Mouse (Mus musculus) embryonic facial prominence, embryonic 11.5 days (tissue): Measurements from ENCODE around the gene Il1r1. TPM values are rescaled to one million over a fixed set of nuclear protein-coding genes. Genes with fewer than 3 reads are reported as not detected.

Experiments
- ATAC-seq: fragments of 200-750 bp; cut with Nextera tagmentation; replicated peaks from 2 replicates; pipeline ENCODE4 v1.8.0; 2017; ENCODE audit warnings: low read depth; ENCODE audit not compliant: insufficient number of reproducible peaks, low FRiP score, low TSS enrichment
- DNase-seq: peaks from one replicate; pipeline ENCODE4 v3.0.0-alpha.2; 2015; ENCODE audit warnings: low spot score
- H3K27ac ChIP-seq: fragments of 300-500 bp; sonication (generic); replicated peaks from 2 replicates; pipeline ENCODE4 v1.5.1; 2014; ENCODE audit warnings: mild to moderate bottlenecking, low read depth, low read length, control low read depth
- H3K27me3 ChIP-seq: fragments of 300-500 bp; sonication (generic); 2 replicates; pipeline ENCODE4 v1.6.1; 2014; ENCODE audit warnings: mild to moderate bottlenecking, low read length, moderate library complexity, mixed read lengths; ENCODE audit not compliant: control insufficient read depth, insufficient read depth
- H3K36me3 ChIP-seq: fragments of 300-500 bp; sonication (generic); replicated peaks from 2 replicates; pipeline ENCODE4 v1.6.1; 2014; ENCODE audit warnings: low read depth, mild to moderate bottlenecking, low read length, moderate library complexity, mixed read lengths; ENCODE audit not compliant: control insufficient read depth, insufficient read depth
- H3K4me1 ChIP-seq: fragments of 300-500 bp; sonication (generic); 2 replicates; pipeline ENCODE4 v1.6.1; 2014; ENCODE audit warnings: low read length, mixed read lengths; ENCODE audit not compliant: control insufficient read depth, insufficient read depth
- H3K4me2 ChIP-seq: fragments of 300-500 bp; sonication (generic); 2 replicates; pipeline ENCODE4 v1.6.1; 2014; ENCODE audit warnings: low read depth, mild to moderate bottlenecking, control low read depth, low read length, moderate library complexity
- H3K4me3 ChIP-seq: fragments of 300-500 bp; sonication (generic); 2 replicates; pipeline ENCODE4 v1.5.1; 2014; ENCODE audit warnings: low read depth, low read length, control low read depth
- H3K9ac ChIP-seq: fragments of 300-500 bp; sonication (generic); replicated peaks from 2 replicates; pipeline ENCODE4 v1.6.1; 2014; ENCODE audit warnings: mild to moderate bottlenecking, control low read depth, low read length
- H3K9me3 ChIP-seq: fragments of 300-500 bp; sonication (generic); replicated peaks from 2 replicates; pipeline ENCODE4 v1.6.1; 2016; ENCODE audit warnings: mild to moderate bottlenecking, low read length, inconsistent platforms, mixed read lengths; ENCODE audit not compliant: control insufficient read depth
- WGBS: fragments of 180-500 bp; shearing (Covaris S2); extraction: QIAGEN DNeasy Blood & Tissue Kit; methylation state at CpG from one replicate; pipeline ENCODE4 v1.1.7; 2014; 5-methylcytosine and 5-hydroxymethylcytosine counted together
- polyA plus RNA-seq: library from polyadenylated mRNA; unstranded; fragments of >200 nt; fragmentation: Nextera tagmentation; extraction: Ambion mirVana; gene quantifications from 2 replicates; pipeline ENCODE4 v1.2.1, GENCODE M21; 2014

Gene Il1r1
- polyA plus RNA-seq, 1 experiment from 2014 or later, result 1.00 TPM

DNA sequence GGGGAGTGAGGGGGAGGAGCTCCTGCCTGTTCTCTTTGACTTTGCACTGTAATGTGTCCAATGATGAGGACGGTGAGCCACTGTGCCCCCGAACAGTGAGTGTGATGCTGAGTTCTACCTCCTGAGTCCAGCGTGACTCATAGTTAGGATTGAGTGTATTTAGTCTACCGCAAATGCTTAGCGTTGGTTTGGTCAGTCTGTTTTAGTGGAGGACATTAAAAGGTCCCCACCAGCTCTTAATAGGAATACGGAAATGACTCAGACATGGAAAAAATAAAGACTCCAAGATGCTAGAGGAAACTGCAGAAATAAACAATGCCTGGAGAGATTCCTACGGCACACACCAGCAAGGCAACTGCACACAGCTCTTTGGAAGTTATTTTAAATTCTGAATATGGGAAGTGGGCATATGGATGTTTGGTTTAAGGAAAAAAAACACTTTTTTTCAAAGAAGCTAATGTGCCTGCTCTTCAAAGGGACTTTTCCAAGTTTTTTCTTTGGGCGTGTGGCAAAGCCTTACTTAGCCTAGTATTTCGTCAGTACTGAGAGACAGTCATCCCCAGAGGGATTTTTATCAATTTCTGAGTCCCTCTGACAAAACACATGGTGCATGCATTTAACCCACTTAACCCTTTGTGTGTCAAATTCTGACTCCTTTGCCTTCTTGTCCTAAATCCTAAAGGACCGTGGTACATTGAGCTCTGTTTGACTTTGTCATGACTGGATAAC lies 50.6 kb downstream of the Il1r1 start:
- H3K4me2 ChIP-seq, result no peak overlapping the region
- WGBS, result 78% methylated on average over 10 of the region's 10 CpGs
- no peaks in the 10 kb centered on the region for H3K4me1 ChIP-seq
- no peaks in the 10 kb centered on the region for H3K9me3 ChIP-seq
- no peaks in the 10 kb centered on the region for H3K36me3 ChIP-seq
- H3K27me3 ChIP-seq, result no peaks in the 10 kb centered on the region
- ATAC-seq (no peak), DNase-seq (no peak)
- no peak overlapping the region for H3K9ac ChIP-seq
- H3K27ac ChIP-seq, result no peak overlapping the region
- no peak overlapping the region for H3K4me3 ChIP-seq

DNA sequence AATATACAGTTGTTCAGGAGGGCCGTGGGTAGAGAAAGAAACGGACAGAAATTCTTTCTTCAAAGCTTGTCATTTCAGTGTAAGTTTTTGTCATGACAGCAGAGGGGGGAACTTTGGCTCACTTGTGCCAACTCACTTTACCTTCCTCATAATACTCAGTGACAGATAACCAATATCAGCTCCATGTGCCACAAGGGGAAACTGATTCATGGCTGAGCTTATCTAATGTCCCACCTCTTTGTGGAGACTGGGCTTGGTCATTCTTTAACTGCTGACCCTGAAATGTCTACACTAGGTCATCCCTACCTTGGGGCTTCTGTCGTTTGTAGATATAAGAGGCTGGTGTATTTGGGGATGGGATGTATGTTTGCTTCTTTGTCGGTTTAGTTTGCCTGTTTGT lies 53.1 kb downstream of the Il1r1 start:
- no peak for ATAC-seq
- Histone ChIP-seq H3K4me2 (no peak overlapping the region), H3K27me3 (no peaks in the 10 kb centered on the region), H3K4me1 (no peaks in the 10 kb centered on the region), H3K4me3 (no peak overlapping the region), H3K27ac (no peak overlapping the region), H3K9me3 (no peaks in the 10 kb centered on the region), H3K9ac (no peak overlapping the region), H3K36me3 (no peaks in the 10 kb centered on the region)
- 82% methylated on average over 4 of the region's 4 CpGs for WGBS
- no peak for DNase-seq

DNA sequence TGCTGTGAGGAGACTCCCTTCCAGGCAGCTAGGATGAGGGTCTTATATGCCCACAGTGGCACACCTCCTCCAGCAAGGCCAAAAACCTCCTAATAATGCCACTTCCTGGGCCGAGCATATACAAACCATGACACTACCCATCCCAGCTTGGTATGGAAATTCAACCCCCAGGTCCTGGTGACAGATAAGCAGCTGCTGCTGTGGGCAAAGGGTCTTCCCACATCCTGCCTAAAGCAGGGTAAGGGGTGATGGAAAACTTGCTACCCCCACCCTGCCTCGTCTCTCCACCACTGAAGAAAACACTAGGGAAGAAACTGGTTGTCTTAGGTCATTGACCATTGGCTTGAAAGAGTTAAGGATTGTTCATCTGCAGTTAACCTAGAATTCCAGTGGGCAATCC lies 53.8 kb downstream of the Il1r1 start:
- no peak for DNase-seq
- no peaks in the 10 kb centered on the region for H3K36me3 ChIP-seq
- no peaks in the 10 kb centered on the region for H3K4me1 ChIP-seq
- no peak overlapping the region for H3K9ac ChIP-seq
- no peak overlapping the region for H3K27ac ChIP-seq
- no peak overlapping the region for H3K4me3 ChIP-seq
- H3K9me3 ChIP-seq, result no peaks in the 10 kb centered on the region
- ATAC-seq, result no peak
- 70% methylated on average over 2 of the region's 2 CpGs for WGBS
- no peaks in the 10 kb centered on the region for H3K27me3 ChIP-seq
- H3K4me2 ChIP-seq, result no peak overlapping the region

DNA sequence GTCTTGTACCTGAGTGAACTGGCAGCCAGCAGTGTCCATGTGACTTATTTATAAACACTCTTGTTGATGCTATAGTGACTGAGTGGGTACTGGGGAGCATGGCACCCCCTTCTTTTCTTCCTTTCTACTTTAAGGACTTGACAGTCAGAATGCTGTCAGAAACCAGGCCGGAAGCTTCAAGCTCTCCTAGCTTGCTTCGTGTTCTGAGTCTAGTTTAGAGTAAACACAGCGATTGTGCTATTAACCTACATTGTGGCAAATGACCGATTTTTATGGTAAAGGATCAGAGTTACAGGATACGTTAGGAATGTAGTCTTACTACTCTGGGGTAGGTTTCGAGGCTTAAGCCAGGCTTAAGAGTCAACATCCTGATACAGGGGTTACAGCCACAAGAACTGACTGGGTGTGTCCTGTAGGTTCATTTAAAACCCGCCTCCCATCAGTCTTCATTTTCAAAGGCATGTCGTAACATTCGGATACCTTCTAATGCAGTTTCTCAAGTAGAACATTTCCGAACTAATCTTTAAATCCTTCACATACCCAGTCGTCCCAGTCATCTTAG lies 54.4 kb downstream of the Il1r1 start:
- no peak for ATAC-seq
- Histone ChIP-seq H3K36me3 (no peaks in the 10 kb centered on the region), H3K4me2 (no peak overlapping the region), H3K9ac (no peak overlapping the region), H3K4me3 (no peak overlapping the region), H3K4me1 (no peaks in the 10 kb centered on the region), H3K27me3 (no peaks in the 10 kb centered on the region), H3K9me3 (no peaks in the 10 kb centered on the region), H3K27ac (no peak overlapping the region)
- WGBS, result 76% methylated on average over 11 of the region's 11 CpGs
- DNase-seq, result no peak

DNA sequence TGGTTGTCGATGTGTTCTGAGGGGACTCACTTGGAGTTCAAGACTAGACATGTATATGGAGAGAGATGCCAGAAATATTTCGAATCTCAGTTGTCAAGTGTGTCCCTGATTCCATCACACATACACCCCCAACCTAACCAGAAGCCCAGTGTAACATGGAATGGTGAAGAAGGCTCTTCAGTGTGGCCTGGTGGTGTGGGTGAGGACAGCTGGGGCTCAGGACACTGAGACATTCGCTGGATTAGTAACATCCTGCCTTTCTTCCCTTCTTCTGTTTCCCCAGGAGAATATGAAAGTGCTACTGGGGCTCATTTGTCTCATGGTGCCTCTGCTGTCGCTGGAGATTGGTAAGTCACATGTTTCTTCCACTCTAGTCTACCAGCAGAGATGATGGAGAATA lies 57.1 kb downstream of the Il1r1 start:
- Histone ChIP-seq H3K4me3 (no peak overlapping the region), H3K9ac (no peak overlapping the region), H3K27me3 (no peaks in the 10 kb centered on the region), H3K36me3 (no peaks in the 10 kb centered on the region), H3K9me3 (no peaks in the 10 kb centered on the region), H3K4me1 (no peaks in the 10 kb centered on the region), H3K27ac (no peak overlapping the region), H3K4me2 (no peak overlapping the region)
- WGBS, result 77% methylated on average over 4 of the region's 4 CpGs
- ATAC-seq, result no peak
- DNase-seq, result no peak

DNA sequence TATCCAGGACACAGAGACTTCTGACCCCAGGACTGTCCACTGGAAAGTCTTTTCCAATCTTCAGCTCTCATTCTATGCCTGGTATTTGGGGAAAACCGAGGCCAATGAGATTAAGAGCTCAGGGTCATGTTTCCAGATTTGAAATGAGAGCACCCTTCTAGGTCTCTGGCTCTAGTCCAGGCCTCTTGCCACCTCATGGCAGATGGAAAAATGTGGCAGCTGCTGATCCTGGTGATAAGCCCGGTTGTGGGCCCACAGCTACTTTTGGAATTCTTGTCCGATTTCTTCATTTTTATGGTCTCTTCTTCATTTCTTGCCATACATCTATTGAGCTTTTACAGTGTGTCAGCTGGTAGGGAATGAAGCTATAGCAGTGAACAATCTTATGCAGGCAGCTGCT lies 57.5 kb downstream of the Il1r1 start:
- no peak for ATAC-seq
- DNase-seq, result no peak
- 80% methylated on average over 3 of the region's 3 CpGs for WGBS
- Histone ChIP-seq H3K27ac (no peak overlapping the region), H3K9me3 (no peaks in the 10 kb centered on the region), H3K4me1 (no peaks in the 10 kb centered on the region), H3K4me3 (no peak overlapping the region), H3K36me3 (no peaks in the 10 kb centered on the region), H3K27me3 (no peaks in the 10 kb centered on the region), H3K4me2 (no peak overlapping the region), H3K9ac (no peak overlapping the region)

DNA sequence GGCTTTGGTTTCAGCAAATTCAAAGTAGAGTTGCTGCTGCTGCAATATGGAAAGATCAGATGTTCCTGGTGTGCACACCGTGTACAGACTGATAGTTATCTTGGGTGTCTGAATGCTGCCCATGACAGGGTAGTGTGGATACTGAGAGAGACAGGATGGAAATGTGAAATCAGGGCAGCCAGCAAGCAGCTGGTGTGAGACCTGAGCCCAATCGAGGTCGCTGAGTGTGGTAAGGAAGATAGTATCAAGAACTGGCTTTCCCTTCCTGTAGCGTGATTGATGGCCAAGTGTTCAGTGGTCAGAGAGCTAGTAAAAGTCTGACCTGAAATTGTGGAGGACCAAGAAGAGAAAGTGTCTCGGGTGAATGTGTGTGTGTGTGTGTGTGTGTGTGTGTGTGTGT lies 59.1 kb downstream of the Il1r1 start:
- Histone ChIP-seq H3K4me1 (no peaks in the 10 kb centered on the region), H3K27me3 (no peaks in the 10 kb centered on the region), H3K9me3 (no peaks in the 10 kb centered on the region), H3K36me3 (no peaks in the 10 kb centered on the region), H3K4me2 (no peak overlapping the region), H3K9ac (no peak overlapping the region), H3K4me3 (no peak overlapping the region), H3K27ac (no peak overlapping the region)
- WGBS, result 72% methylated on average over 5 of the region's 5 CpGs
- DNase-seq (no peak), ATAC-seq (no peak)

DNA sequence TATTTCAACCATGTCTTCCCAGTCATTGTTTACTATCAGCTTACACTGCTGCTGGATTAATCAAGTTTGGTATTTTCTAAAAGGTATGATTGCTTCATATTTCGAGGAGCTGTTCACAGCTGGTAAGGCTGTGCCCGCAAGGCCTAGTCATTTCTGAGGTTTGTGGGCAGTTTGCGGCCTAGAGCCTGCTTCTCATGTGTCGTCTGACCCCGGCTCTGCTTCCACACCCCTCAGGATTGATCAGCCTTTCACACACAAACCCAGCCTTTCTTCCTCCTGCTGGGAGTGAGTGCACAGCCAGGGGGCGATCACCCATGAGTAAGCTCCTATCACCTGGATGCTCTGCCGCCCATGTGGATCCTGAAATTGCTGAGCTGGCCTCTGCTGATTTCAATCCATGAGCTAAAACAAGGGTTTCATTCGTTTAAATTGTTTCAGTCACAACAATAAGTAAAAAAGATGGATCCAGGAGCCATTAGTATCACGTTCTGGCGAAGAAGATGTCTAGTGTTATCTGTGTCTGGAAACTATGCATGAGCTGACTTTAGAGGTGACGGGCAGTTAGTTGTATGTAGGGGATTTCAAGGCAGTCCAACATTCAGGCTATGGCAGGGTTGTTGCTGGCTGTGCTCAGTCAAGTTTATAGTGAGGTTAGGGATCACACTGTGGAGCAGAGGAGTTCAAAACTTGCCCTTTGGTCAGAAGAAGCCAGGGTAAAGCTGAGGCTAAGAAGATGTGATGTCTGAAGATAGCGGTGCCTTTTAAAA lies 65.8 kb downstream of the Il1r1 start:
- DNase-seq (peak; percentile 8), ATAC-seq (no peak)
- H3K9me3 ChIP-seq, result no peaks in the 10 kb centered on the region; the same call in 1 of the 2 replicates
- no peaks in the 10 kb centered on the region for H3K27me3 ChIP-seq
- no peaks in the 10 kb centered on the region for H3K36me3 ChIP-seq
- 67% methylated on average over 12 of the region's 12 CpGs for WGBS
- no peak overlapping the region for H3K27ac ChIP-seq
- H3K4me3 ChIP-seq, result no peak overlapping the region
- no peaks in the 10 kb centered on the region for H3K4me1 ChIP-seq
- no peak overlapping the region for H3K4me2 ChIP-seq
- no peak overlapping the region for H3K9ac ChIP-seq
